Mouse (Mus musculus) lung, adult 2 months (tissue): ENCODE data around the gene Celf2. TPM values are rescaled to one million over a fixed set of nuclear protein-coding genes. Genes with fewer than 3 reads are reported as not detected.

Experiments
- DNase-seq: peaks from one replicate; pipeline ENCODE4 v3.0.0; 2022
- H3K4me1 ChIP-seq: fragments of 200-500 bp; 2 replicates; pipeline ENCODE4 v1.6.1; 2011; ENCODE audit warnings: low read length; ENCODE audit not compliant: control insufficient read depth, insufficient read depth
- H3K4me3 ChIP-seq: fragments of 200-500 bp; replicated peaks from 2 replicates; pipeline ENCODE3; 2011; ENCODE audit warnings: low read depth, mild to moderate bottlenecking, control low read depth, low read length; ENCODE audit errors: extremely low read depth
- CTCF ChIP-seq: fragments of 200-500 bp; IDR thresholded peaks from 2 replicates; pipeline ENCODE4 v1.5.1; 2011; ENCODE audit warnings: mild to moderate bottlenecking, low read length, control low read depth; ENCODE audit not compliant: insufficient read depth
- POLR2A ChIP-seq: fragments of 200-500 bp; IDR thresholded peaks from 2 replicates; pipeline ENCODE4 v1.6.1; 2011; ENCODE audit warnings: low read depth, mild to moderate bottlenecking, control low read depth, low read length, borderline replicate concordance; ENCODE audit errors: extremely low read depth
- WGBS: fragments of 180-500 bp; shearing (Covaris S2); methylation state at CpG from one replicate; pipeline ENCODE4 v1.1.7; 2018; 5-methylcytosine and 5-hydroxymethylcytosine counted together
- polyA plus RNA-seq: library from polyadenylated mRNA; depleted of rRNA; stranded (reverse); fragments of >200 nt; gene quantifications from 2 replicates; pipeline ENCODE4 v1.2.3, GENCODE M21; 2012

Gene Celf2
- polyA plus RNA-seq, 1 experiment = 43.4 TPM

DNA sequence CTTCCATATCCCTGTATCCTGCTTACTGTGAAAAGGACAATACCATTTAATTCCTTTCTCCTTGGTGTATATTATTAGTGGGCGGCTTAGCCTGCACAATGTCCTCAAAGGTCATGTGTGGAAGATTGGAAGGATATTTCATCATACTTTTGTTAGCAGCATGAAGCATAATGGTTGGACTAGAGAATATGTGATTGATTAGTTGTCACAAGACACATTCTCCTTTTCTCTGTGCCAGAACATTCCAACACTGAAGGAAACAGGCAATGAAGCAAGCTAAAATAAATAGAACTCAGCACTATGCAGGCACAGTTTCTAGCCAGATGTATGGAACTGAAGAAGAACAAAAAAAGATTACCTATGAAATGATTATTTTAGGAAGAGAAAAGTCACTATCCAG lies 482.6 kb downstream of the Celf2 start:
- TF ChIP-seq CTCF = no peak
- no peak for TF ChIP-seq POLR2A
- Histone ChIP-seq H3K4me1 (no peaks in the 10 kb centered on the region; the same call in 1 of the 2 replicates), H3K4me3 (no peak overlapping the region)
- no peak for DNase-seq
- 68% methylated on average over 1 of the region's 1 CpGs for WGBS

DNA sequence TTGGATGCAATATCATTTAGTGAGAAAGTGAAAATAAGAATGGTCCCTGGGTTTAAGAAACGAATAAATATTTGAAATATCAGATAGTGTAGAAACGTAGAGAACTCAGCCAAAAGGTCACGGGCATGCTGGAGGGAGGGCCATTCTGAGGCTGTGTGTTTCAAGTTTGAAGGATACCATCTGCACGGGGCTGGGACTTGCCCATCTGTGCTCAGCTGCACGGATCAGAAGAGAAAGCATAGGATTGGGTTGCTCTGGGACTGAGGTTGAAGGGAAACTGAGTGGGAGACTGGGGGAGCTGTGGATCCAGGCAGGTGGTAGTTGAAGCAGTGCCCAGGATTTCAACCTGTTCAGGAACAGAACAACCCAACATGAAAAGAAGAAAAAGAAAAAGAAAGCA lies 483.8 kb downstream of the Celf2 start:
- Histone ChIP-seq H3K4me1 (no peaks in the 10 kb centered on the region; the same call in 1 of the 2 replicates), H3K4me3 (no peak overlapping the region)
- no peak for DNase-seq
- WGBS = 51% methylated on average over 5 of the region's 5 CpGs
- TF ChIP-seq POLR2A (no peak), CTCF (no peak)

DNA sequence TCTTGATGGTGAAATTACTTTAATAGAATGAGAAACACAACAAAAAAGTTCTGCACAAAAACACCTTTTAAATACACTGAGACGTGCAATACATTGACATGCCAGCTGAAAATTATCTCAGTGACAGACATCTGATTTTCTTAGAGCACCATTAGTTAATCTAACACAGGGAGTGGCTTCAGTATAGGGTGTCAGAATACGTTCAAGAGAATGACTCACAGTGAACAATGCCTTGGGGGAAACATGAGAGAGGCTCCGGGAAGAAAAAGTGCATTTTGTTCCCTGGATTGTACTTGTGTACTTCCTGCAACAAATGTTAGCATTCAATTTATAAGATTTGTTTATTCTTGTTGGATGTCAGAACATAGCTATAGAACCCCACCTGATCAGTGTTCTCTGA lies 487.2 kb downstream of the Celf2 start:
- 33% methylated on average over 3 of the region's 3 CpGs for WGBS
- no peaks in the 10 kb centered on the region; the same call in 1 of the 2 replicates for H3K4me1 ChIP-seq
- TF ChIP-seq CTCF (no peak), POLR2A (no peak)
- H3K4me3 ChIP-seq = no peak overlapping the region
- no peak for DNase-seq

DNA sequence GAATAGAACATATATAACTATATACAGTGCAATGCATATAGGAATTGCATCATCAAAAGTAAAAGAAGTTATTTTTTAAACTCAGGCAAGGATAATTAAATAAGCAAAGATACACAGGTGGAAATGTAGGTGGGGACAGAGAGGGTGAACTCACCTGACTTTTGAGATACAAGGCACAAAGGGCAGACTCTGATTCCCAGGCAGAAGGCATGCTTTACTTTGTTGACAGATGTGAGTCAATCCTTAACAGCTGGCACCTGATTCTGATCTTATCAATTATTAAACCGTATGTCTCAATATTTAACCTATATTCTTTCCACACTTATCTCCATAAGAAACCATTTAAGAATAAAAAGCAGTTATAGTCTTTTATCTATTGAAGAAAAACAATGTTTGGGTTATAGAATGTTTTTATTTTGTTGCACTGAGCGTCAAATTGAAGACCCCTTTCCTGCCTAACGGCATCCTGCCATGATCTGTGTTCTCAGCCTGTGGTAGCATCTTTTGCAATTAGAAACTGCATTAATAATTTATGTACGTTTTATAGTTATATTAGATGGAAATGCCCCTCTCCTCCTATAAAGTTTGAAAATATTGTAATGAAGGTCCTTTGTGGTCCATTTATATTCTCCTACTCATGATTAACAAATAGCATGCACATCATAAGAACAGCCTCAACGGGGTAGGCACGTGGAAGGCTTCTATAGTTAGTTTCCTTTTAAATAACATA lies 491.8 kb downstream of the Celf2 start:
- TF ChIP-seq CTCF (no peak), POLR2A (no peak)
- no peak overlapping the region for H3K4me3 ChIP-seq
- 85% methylated on average over 6 of the region's 6 CpGs for WGBS
- no peak for DNase-seq
- H3K4me1 ChIP-seq = no peaks in the 10 kb centered on the region

DNA sequence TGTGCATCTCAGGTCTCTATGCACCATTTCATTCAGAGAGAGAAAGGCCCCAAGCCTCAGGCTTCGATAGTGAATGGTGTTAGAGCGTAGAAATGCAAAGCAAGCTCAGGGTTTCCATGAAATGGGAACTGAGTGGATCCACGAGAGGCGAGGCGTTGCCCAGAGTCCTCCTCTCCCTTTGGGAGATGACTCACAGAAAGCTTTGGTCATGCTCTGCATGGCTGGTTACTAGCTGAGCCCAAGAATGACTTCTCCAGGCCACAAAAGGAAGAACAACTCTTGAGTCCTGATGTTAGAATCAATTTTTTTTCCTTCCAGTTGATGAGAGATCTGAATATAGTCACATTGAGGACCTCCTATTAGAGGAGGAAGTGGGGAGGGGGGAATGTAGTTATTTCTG lies 496.2 kb downstream of the Celf2 start:
- TF ChIP-seq CTCF = no peak
- no peak for TF ChIP-seq POLR2A
- DNase-seq = no peak
- 86% methylated on average over 5 of the region's 5 CpGs for WGBS

DNA sequence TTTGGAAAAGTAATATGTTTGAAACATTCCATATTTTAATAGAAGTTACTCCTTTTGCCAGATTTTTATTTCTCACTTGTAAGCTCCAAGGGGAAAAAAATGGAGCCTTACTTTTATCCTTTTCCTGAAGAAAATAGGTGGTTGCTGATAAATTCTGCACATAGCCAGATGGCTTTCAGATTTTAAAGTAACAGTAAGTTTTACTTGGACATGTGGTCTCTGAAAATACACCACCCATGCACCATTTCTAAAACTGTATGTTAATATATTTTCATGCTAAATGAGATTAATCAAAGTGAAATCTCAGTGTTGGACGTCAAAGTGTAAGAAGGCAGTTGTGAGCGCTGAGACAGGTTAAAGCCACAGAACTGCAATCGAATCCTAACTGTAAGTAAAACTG lies 502.5 kb downstream of the Celf2 start:
- no peak for TF ChIP-seq CTCF
- no peak for TF ChIP-seq POLR2A
- Histone ChIP-seq H3K4me3 (no peak overlapping the region), H3K4me1 (no peaks in the 10 kb centered on the region)
- WGBS = 86% methylated on average over 3 of the region's 3 CpGs
- no peak for DNase-seq

More for the DNA sequence above, 496.2 kb downstream of the Celf2 start:
- no peak overlapping the region for H3K4me3 ChIP-seq
- no peaks in the 10 kb centered on the region for H3K4me1 ChIP-seq

DNA sequence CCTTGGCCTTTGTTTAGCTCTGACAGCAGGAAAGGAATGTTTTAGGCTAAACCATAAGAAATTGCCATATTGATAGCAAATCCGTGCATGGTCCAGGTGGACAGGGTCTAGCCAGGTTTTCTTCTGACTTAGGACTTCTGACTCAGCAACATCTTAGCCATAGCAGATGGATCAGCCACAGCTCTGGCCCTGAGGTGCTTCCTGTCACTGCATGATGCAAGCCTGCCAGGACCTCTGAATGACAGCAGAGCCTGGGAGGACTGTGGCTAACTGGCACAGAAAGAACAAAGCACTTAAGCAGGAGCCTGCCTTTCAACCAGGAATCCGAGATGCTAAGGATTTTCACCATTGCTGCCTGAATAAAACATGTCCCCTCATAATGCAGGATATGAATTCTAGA lies 507.4 kb downstream of the Celf2 start:
- DNase-seq = no peak
- TF ChIP-seq POLR2A (no peak), CTCF (no peak)
- 42% methylated on average over 2 of the region's 2 CpGs for WGBS
- Histone ChIP-seq H3K4me3 (no peak overlapping the region), H3K4me1 (no peaks in the 10 kb centered on the region)

DNA sequence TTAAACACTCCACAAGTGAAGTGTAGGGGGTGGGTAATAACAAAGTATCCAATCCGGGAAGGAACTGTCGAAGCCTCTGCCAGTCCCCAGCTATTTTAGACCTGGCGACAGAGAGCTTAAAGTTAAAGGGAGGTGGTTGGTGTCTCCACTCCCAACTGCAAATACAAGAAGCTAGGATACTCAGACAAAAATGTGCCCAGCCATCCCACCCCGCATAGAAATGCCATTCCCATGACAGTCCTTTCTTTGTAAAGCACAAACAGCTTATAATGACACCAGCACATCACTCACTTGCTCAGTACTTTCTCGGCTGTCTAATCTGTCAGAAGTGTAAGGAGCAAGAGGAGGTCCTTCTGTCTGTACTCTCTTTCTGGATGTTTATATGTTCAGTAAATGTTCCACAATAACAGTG lies 518.3 kb downstream of the Celf2 start:
- no peak for DNase-seq
- no peaks in the 10 kb centered on the region for H3K4me1 ChIP-seq
- 58% methylated on average over 5 of the region's 5 CpGs for WGBS

DNA sequence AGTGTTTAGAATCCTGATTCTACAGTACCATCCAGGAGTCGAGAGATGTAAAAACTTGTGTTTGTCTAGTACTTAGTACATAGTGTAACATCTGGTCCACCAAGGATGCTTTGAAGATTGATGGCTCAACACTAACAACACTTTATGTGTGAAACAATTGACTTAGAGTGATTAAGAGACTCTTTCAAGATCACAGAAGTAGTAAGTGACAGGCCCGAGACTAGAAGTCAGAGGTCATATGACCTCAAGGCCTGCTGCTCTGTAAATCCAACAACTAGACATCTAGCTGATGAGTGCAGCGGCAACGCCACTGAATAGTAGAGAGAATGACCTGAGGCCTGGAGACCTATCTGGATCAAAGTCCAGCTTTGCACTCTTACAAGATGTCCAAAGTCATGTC lies 523.7 kb downstream of the Celf2 start:
- H3K4me3 ChIP-seq = no peak overlapping the region
- H3K4me1 ChIP-seq = no peaks in the 10 kb centered on the region
- no peak for TF ChIP-seq POLR2A
- TF ChIP-seq CTCF = no peak
- DNase-seq = no peak
- WGBS = 65% methylated on average over 4 of the region's 4 CpGs

More for the DNA sequence above, 518.3 kb downstream of the Celf2 start:
- no peak overlapping the region for H3K4me3 ChIP-seq
- TF ChIP-seq CTCF = no peak
- TF ChIP-seq POLR2A = no peak

DNA sequence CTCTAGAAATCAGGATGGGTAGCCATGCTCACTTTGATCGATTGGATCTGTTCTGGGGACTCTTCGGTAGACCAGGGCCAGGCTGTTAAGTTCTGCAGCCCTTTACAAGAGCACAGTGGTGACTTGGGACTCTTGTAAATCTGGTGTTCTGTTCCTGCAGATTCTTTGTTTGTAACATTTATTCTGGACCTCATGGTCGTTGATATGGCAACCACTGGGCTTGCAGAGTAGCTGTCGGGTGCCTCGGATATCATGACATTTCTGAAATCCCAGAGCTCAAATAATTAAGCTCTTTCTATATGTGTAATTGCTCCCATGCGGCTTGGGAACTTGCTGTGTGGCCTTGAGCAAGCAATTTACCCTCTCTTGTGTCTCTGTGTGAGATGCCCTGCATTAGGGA lies 525.5 kb downstream of the Celf2 start:
- Histone ChIP-seq H3K4me1 (no peaks in the 10 kb centered on the region), H3K4me3 (no peak overlapping the region)
- DNase-seq = no peak
- no peak for TF ChIP-seq CTCF
- 84% methylated on average over 6 of the region's 6 CpGs for WGBS
